Mouse (Mus musculus) cerebellum, adult 2 months (tissue): ENCODE data around the gene Itpr1.
"Not testable (repeated sequence)": the region's sequence is repeated elsewhere in the genome, so short reads cannot be mapped to it uniquely, and the experiment has no call there.

Experiments
- CTCF ChIP-seq: fragments of 200-500 bp; IDR thresholded peaks from 2 replicates; pipeline ENCODE4 v1.5.1; 2011; ENCODE audit warnings: low read depth, mild to moderate bottlenecking, control low read depth, low read length, moderate library complexity, borderline replicate concordance; ENCODE audit not compliant: insufficient read depth
- POLR2A ChIP-seq: fragments of 200-500 bp; IDR thresholded peaks from 2 replicates; pipeline ENCODE4 v1.6.1; 2011; ENCODE audit warnings: low read length, control low read depth, borderline replicate concordance; ENCODE audit not compliant: insufficient read depth

- not testable (repeated sequence) for TF ChIP-seq CTCF, POLR2A
Measured at GRCm38 (mm10) chr6:108565447-108565846, 352.6 kb downstream of the Itpr1 start.
